Mouse (Mus musculus): Measurements from ENCODE around the gene Hesx1. TPM values are rescaled to one million over a fixed set of nuclear protein-coding genes. Genes with fewer than 3 reads are reported as not detected.

Gene Hesx1
- polyA plus RNA-seq, 1 experiment from 2014 or later, result not detected

DNA sequence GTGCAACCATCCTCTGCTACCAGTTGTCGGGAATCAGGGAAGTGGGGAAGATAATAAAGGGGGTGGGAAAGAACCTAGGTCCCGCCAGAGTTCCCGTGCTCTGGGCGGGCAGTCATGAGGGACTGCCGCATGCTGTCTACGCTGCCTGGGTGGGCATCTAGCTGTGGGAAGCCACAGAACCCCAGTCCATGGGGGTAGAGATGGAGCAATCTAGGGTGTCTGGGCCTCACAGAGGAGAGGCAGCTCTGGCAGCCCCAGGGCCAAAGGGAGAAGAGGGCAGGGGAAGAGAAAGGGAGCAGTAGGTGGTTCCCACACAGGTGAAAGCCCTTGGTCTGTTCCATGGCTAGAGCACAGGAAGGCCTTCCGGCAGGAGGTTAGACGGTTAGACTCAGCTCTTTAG is 13.2 kb upstream of the Hesx1 start:
- H3K9me3 ChIP-seq, result peaks cover 10% of the 10 kb centered on the region; the same call in 1 of the 2 replicates
- H3K4me2 ChIP-seq, result no peak overlapping the region
- H3K9ac ChIP-seq, result no peak overlapping the region
- ATAC-seq (ENCODE audit: low FRiP score), result no peak
- H3K36me3 ChIP-seq (replicated peaks), result no peaks in the 10 kb centered on the region
- WGBS, result 93% methylated on average over 8 of the region's 8 CpGs
- no peak overlapping the region for H3K4me3 ChIP-seq (replicated peaks)
- H3K4me1 ChIP-seq, result peaks cover 3% of the 10 kb centered on the region; the same call in 1 of the 2 replicates
- no peak overlapping the region for H3K27ac ChIP-seq
- no peaks in the 10 kb centered on the region for H3K27me3 ChIP-seq

DNA sequence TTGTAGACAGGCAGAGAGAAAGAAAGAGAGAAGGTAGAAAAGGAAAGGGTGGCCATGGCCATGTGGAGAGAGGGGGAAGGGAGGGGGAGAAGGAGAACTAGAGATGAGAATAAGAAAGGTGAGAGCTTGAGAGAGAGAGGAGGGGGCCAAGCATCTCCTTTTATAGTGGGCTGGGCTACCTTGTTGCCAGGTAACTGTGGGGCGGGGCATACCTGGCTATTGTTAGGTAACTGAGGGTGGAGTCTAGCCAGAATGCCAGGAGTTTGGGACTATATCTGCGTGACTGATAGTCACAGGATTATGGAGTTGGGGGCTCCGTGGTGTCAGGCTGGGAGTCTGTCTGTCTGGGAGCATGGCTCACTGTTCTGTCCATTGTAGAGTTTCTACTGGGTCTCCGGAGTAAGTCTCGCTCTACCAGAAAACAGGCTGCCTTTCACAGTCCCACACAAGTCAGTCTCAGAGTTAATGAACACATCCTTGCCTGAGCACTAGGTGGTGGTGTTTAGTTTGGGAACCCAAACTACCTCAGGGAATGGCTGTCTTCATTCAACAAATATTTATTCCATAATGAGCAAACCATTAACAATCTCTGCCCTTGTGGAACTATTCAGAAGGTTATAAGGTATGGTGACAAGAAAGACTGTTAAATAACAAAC is 12.6 kb upstream of the Hesx1 start:
- H3K36me3 ChIP-seq (replicated peaks), result no peaks in the 10 kb centered on the region

DNA sequence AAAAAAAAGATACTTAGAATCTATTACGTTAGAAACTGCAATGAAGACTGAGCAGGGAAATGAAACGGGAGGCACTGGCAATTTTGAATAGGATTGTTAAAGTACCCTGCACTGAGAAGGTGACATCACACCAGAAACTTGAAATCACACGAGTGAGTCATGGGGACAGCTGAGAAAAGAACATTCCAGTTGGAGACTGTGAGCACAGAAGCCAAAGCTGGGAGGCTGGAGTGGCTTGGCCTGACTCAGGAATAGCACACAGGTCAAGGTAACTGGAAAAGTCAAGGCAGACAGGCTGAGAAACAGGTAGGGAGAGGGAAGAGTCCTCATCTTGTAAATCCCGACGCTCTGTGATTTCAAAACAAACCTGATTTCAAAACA is 12.1 kb upstream of the Hesx1 start:
- H3K4me1 ChIP-seq, result peaks cover 1% of the 10 kb centered on the region; the same call in 1 of the 2 replicates
- H3K27me3 ChIP-seq, result no peaks in the 10 kb centered on the region
- no peak overlapping the region for H3K4me3 ChIP-seq (replicated peaks)
- H3K9ac ChIP-seq, result no peak overlapping the region
- H3K4me2 ChIP-seq, result no peak overlapping the region
- ATAC-seq (ENCODE audit: low FRiP score), result no peak
- peaks cover 10% of the 10 kb centered on the region; the same call in 1 of the 2 replicates for H3K9me3 ChIP-seq
- no peaks in the 10 kb centered on the region for H3K36me3 ChIP-seq (replicated peaks)
- WGBS, result 75% methylated on average over 5 of the region's 5 CpGs
- H3K27ac ChIP-seq, result no peak overlapping the region

More for the DNA sequence above, 12.6 kb upstream of the Hesx1 start:
- Histone ChIP-seq H3K27ac (no peak overlapping the region), H3K4me2 (no peak overlapping the region), H3K4me3 (replicated peaks) (no peak overlapping the region), H3K27me3 (no peaks in the 10 kb centered on the region), H3K9ac (no peak overlapping the region), H3K9me3 (peaks cover 10% of the 10 kb centered on the region; the same call in 1 of the 2 replicates), H3K4me1 (peaks cover 3% of the 10 kb centered on the region; the same call in 1 of the 2 replicates)
- ATAC-seq (ENCODE audit: low FRiP score), result no peak
- 68% methylated on average over 5 of the region's 5 CpGs for WGBS

DNA sequence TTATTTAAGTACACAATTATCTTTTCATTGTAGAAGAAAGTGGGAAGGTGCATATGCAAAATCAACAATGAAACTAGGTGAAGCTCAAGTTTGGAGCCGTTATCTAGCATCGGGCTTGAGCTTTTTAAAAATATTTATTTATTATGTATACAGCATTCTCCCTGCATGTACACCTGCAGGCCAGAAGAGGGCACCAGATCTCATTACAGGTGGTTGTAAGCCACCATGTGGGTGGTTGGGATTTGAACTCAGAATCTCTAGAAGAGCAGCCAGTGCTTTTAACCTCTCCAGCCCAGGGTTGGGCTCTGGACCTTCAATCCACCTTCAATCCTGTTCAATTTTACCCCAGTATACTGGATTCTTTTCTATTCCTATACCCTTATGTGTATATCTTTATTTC is 5.5 kb upstream of the Hesx1 start:
- peaks cover 6% of the 10 kb centered on the region; the same call in 1 of the 2 replicates for H3K27me3 ChIP-seq

DNA sequence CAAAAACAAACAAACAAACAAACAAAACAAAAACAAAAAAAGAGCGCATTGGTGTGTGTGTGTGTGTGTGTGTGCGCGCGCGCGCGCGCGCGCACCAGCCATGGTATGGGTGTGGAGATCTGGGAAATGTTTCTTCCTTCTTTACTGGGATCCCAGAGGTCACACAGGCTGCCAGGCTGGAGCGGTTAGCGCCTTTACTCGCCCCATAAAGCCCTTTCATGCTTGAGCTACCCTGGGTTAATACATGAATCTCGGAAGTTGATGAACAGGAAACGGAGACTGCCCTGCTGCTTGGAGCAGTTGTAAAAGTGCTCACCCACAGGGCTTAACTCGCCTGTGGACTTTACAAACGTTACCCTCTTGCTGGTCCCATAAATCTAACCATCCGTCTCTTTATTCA is 2.6 kb upstream of the Hesx1 start:
- ATAC-seq (ENCODE audit: low FRiP score), result no peak
- Histone ChIP-seq H3K4me2 (no peak overlapping the region), H3K27me3 (peaks cover 10% of the 10 kb centered on the region; the same call in 1 of the 2 replicates), H3K4me1 (peaks cover 7% of the 10 kb centered on the region), H3K9ac (no peak overlapping the region), H3K27ac (no peak overlapping the region), H3K9me3 (no peaks in the 10 kb centered on the region), H3K4me3 (replicated peaks) (no peak overlapping the region), H3K36me3 (replicated peaks) (no peaks in the 10 kb centered on the region)
- 68% methylated on average over 18 of the region's 18 CpGs for WGBS

More for the DNA sequence above, 5.5 kb upstream of the Hesx1 start:
- no peak for ATAC-seq (ENCODE audit: low FRiP score)
- Histone ChIP-seq H3K4me3 (replicated peaks) (no peak overlapping the region), H3K9ac (no peak overlapping the region), H3K27ac (no peak overlapping the region), H3K36me3 (replicated peaks) (no peaks in the 10 kb centered on the region), H3K4me2 (no peak overlapping the region), H3K9me3 (no peaks in the 10 kb centered on the region), H3K4me1 (no peaks in the 10 kb centered on the region)
- 76% methylated on average over 2 of the region's 2 CpGs for WGBS

DNA sequence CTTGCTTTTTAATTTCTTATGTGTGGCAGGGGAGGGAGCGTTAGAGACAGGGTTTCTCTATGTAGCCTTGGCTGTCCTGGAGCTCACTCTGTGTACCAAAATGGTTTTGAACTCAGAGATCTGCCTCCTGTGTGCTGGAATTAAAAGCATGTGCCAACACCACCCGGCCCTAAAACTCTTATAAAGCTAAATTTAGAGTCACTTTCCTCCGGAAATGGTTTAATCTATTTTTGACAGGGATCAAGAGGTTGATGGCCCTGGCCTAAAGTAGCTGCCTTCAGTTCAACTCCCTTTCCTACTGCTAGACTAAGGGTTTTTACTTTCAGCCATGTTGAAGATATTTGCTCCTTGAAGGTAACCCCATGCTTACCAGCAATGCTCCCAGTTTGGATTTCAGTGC is 789 bp upstream of the Hesx1 start:
- Histone ChIP-seq H3K9ac (no peak overlapping the region), H3K9me3 (no peaks in the 10 kb centered on the region), H3K4me1 (peaks cover 7% of the 10 kb centered on the region), H3K36me3 (replicated peaks) (no peaks in the 10 kb centered on the region), H3K27me3 (peaks cover 15% of the 10 kb centered on the region), H3K27ac (no peak overlapping the region), H3K4me2 (no peak overlapping the region), H3K4me3 (replicated peaks) (no peak overlapping the region)
- WGBS, result 70% methylated on average over 3 of the region's 3 CpGs
- ATAC-seq (ENCODE audit: low FRiP score), result no peak

DNA sequence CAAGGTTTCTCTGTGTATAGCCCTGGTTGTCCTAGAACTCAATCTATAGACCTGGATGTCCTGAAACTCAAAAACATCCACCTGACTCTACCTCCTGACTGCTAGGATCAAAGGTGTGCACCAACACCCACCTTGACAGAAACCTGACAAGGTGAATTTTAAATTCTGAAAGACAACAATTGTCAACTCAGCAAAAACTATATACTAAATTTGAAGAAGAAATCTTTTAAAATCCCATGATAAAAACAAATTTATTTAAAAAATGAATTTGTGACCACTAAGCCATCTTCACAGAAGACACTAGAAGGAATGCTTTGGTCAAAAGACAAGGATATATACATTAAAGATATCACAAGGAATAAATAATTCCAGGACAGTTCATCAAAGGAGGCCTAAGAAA is 2.0 kb downstream of the Hesx1 start:
- Histone ChIP-seq H3K27ac (no peak overlapping the region), H3K4me2 (no peak overlapping the region), H3K36me3 (replicated peaks) (no peaks in the 10 kb centered on the region), H3K4me3 (replicated peaks) (no peak overlapping the region), H3K4me1 (peaks cover 7% of the 10 kb centered on the region), H3K27me3 (peaks cover 38% of the 10 kb centered on the region), H3K9me3 (no peaks in the 10 kb centered on the region), H3K9ac (no peak overlapping the region)
- ATAC-seq (ENCODE audit: low FRiP score), result no peak

DNA sequence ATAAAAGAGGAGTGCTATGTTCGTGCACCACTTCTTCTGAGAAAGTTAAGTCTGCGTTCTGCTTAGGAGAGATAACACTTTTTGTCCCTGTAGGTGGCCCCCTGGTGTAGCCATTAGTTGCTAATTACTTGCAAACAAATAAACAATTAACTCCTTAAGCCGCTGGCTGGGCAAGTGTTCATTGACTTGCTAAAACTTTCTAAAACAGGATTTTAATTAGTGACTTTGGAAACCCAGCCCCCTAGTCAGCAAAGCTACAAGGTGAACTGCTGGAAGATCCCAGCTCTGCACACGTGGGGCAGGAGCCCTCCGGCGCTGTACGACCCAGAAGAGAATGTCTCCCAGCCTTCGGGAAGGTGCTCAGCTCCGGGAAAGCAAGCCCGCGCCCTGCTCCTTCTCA is 6.2 kb downstream of the Hesx1 start:
- H3K4me2 ChIP-seq, result no peak overlapping the region; the same call in 1 of the 2 replicates
- no peaks in the 10 kb centered on the region for H3K9me3 ChIP-seq
- peaks cover 52% of the 10 kb centered on the region for H3K27me3 ChIP-seq
- H3K4me3 ChIP-seq (replicated peaks), result no peak overlapping the region
- no peak for ATAC-seq (ENCODE audit: low FRiP score)
- no peaks in the 10 kb centered on the region for H3K4me1 ChIP-seq
- H3K27ac ChIP-seq, result no peak overlapping the region
- under 1% methylated on average over 11 of the region's 11 CpGs for WGBS
- H3K9ac ChIP-seq, result no peak overlapping the region
- no peaks in the 10 kb centered on the region for H3K36me3 ChIP-seq (replicated peaks)

DNA sequence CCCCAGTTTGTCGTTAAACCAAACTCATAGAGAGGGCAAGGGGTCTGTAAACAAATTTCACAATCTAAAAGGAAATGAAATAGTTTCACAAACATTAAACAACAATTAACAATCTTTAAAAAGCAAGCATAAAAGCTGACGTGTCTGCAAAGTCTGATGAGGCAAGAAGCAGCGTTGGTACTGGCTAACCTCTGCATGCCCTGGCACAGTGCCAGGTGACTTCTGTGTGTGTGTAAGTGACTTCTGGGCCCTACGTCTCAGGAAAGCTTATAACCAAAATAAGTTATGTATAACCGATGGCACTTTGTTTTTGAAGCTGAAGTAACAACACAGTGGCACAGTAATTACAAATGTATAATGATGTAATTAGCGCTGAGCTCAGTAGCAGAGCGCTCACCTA is 10.7 kb downstream of the Hesx1 start:
- Histone ChIP-seq H3K4me1 (peaks cover 4% of the 10 kb centered on the region; the same call in 1 of the 2 replicates), H3K9me3 (no peaks in the 10 kb centered on the region), H3K36me3 (replicated peaks) (no peaks in the 10 kb centered on the region), H3K4me2 (no peak overlapping the region), H3K9ac (no peak overlapping the region), H3K4me3 (replicated peaks) (no peak overlapping the region), H3K27me3 (peaks cover 47% of the 10 kb centered on the region), H3K27ac (no peak overlapping the region)
- WGBS, result 79% methylated on average over 7 of the region's 7 CpGs
- ATAC-seq (ENCODE audit: low FRiP score), result no peak

DNA sequence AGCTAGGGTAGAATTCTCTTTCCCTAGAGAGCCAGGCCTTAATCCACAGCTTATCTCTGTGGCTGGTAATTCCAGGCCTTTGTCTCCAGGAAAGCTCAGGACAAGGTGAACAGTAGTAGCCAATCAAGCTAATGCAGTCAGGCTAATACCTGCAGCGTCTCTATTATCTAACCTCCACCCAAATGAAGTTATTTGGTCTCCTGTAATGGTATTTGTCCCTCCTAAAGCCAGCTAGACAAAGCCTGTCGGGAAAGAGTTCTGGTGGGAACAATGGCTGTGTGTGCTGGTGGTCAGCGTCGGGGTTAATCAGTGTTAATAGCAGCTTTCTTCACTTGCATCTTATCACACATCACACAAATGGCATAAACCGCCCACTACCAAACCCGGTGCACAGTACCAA is 11.7 kb downstream of the Hesx1 start:
- H3K27me3 ChIP-seq, result peaks cover 40% of the 10 kb centered on the region
- no peak overlapping the region for H3K9ac ChIP-seq
- no peak for ATAC-seq (ENCODE audit: low FRiP score)
- WGBS, result 5% methylated on average over 6 of the region's 6 CpGs
- no peak overlapping the region for H3K4me3 ChIP-seq (replicated peaks)
- no peak overlapping the region for H3K27ac ChIP-seq
- no peaks in the 10 kb centered on the region for H3K36me3 ChIP-seq (replicated peaks)
- H3K4me1 ChIP-seq, result peaks cover 4% of the 10 kb centered on the region; the same call in 1 of the 2 replicates
- no peaks in the 10 kb centered on the region for H3K9me3 ChIP-seq
- H3K4me2 ChIP-seq, result no peak overlapping the region

DNA sequence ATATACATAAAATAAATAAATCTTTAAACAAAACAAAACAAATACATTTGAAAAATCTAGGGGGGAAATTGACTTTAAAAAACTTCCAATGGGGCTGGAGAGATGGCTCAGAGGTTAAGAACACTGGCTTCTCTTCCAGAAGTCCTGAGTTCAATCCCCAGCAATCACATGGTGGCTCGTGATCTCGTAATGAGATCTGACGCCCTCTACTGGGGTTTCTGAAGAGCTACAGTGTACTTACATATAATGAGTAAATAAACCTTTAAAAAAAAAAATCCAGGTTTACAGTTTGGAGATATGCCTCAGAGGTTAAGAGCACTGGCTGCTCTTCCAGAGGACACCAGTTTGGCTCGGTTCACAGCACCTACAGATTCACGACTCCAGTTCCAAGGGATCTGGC is 17.3 kb downstream of the Hesx1 start:
- peaks cover 7% of the 10 kb centered on the region; the same call in 1 of the 2 replicates for H3K27me3 ChIP-seq
- H3K9me3 ChIP-seq, result no peaks in the 10 kb centered on the region
- H3K27ac ChIP-seq, result no peak overlapping the region
- no peaks in the 10 kb centered on the region for H3K4me1 ChIP-seq
- no peaks in the 10 kb centered on the region for H3K36me3 ChIP-seq (replicated peaks)
- H3K4me2 ChIP-seq, result no peak overlapping the region
- H3K9ac ChIP-seq, result no peak overlapping the region
- ATAC-seq (ENCODE audit: low FRiP score), result no peak
- H3K4me3 ChIP-seq (replicated peaks), result no peak overlapping the region
- 88% methylated on average over 5 of the region's 5 CpGs for WGBS

DNA sequence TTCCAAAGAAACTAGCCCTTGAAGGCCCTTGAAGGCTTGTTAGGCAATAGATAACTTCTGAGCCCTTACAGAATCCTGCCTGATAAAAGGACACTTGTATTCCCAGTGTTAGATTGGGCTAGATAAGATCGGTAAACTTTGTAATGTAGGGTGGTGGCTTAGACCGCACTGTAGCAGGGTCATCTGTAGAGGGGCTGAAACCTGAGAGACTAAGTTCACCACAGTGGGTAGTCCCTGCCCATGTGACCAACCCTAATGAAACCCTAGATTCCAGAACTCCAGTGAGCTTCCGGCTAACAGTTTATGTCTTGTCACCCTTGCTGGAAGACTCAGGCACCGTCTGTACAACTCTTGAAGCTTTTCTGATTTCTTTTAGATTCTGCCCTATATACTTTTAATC is 19.4 kb downstream of the Hesx1 start:
- no peak overlapping the region for H3K4me3 ChIP-seq (replicated peaks)
- H3K27me3 ChIP-seq, result no peaks in the 10 kb centered on the region
- H3K27ac ChIP-seq, result no peak overlapping the region
- H3K36me3 ChIP-seq (replicated peaks), result no peaks in the 10 kb centered on the region
- H3K9me3 ChIP-seq, result no peaks in the 10 kb centered on the region
- H3K9ac ChIP-seq, result no peak overlapping the region
- H3K4me2 ChIP-seq, result no peak overlapping the region
- ATAC-seq (ENCODE audit: low FRiP score), result no peak
- WGBS, result 82% methylated on average over 4 of the region's 4 CpGs
- no peaks in the 10 kb centered on the region for H3K4me1 ChIP-seq

DNA sequence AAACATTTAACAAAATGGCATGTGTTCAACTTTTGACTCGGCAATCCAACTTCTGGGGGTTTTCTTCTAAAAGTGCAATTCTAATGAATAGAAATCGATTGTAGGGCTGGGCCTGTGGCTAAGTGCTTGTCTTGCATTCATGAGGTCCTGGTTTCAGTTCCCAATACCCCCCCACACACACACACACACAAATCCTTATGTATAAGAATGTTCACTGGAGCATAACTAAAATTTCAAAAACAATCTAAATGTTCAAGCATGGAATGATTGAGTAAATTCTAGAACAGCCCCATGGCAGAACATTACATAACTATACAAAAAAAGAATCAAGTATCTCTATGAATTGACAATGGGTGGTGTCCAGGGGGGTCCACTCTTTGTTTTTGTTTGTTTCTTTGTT is 23.7 kb downstream of the Hesx1 start:
- Histone ChIP-seq H3K4me3 (replicated peaks) (no peak overlapping the region), H3K36me3 (replicated peaks) (no peaks in the 10 kb centered on the region), H3K4me1 (no peaks in the 10 kb centered on the region), H3K4me2 (no peak overlapping the region), H3K27me3 (no peaks in the 10 kb centered on the region), H3K9me3 (no peaks in the 10 kb centered on the region), H3K9ac (no peak overlapping the region), H3K27ac (no peak overlapping the region)
- WGBS, result 95% methylated on average over 2 of the region's 2 CpGs
- ATAC-seq (ENCODE audit: low FRiP score), result no peak
